Mouse (Mus musculus): ENCODE measurements around the gene Tnfrsf25. TPM values are rescaled to one million over a fixed set of nuclear protein-coding genes. Genes with fewer than 3 reads are reported as not detected.

Tnfrsf25 gene
- polyA plus RNA-seq, 1 experiment from 2014 or later: 0.54 TPM

DNA sequence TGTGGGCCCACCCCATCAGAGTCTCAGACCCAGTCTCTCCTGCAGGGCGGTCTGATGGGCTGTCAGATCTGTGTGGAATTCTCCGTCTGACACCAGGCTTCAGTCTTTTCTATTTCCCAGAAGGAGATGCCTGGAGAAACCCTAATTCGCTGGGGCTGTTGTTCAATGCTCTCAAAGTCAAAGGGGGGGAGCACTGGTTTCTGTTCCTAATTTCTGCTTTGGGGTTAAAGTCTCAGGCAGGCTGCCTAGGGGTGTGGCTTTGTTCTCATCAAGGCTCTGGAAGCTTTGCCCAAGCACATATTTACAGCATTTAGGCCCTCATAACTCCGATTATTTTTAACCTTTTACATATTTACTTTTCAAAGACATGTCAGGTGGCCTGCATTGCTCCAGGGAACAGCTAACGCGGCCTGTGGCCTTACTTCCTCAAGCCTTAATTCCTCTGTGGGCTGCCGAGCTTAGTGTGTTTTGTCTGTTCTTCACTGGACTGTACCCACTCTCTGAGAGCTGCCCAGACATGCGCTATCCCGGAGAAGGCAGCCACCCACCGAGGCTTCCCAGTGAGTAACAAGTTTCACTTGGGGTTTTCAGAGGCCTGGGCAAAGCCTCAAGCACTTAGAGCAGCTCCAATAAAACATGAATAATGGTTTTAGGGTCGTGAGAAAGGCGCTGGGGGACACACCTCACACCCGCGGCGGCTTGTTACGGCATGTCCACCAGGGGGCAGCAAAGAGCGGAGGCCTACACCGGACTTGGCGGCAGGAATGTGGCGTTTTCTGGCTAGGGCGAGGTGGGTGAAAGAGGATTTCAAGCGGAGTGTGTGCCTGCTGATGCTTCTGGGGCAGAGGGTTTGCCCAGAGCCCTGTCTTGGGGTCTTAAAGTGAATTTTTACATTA is 49.5 kb downstream of the Tnfrsf25 start:
- 21% methylated on average over 22 of the region's 22 CpGs for WGBS
- 0 out of 2 replicates have a peak, but pooled peaks have one; percentile 34 for ATAC-seq (ENCODE audit: low read depth)
- H3K9ac ChIP-seq (replicated peaks; ENCODE audit: low read depth, low read length): no peak overlapping the region
- H3K27ac ChIP-seq (ENCODE audit: low read depth, low read length): no peak overlapping the region
- H3K4me2 ChIP-seq (ENCODE audit: low read depth, low read length): no peak overlapping the region
- H3K27me3 ChIP-seq (ENCODE audit: control insufficient read depth, insufficient read depth, low read length): peaks cover 14% of the 10 kb centered on the region
- no peaks in the 10 kb centered on the region for H3K9me3 ChIP-seq (ENCODE audit: control insufficient read depth, low read length)
- H3K36me3 ChIP-seq (ENCODE audit: control insufficient read depth, insufficient read depth, low read length): no peaks in the 10 kb centered on the region
- no peaks in the 10 kb centered on the region for H3K4me1 ChIP-seq (ENCODE audit: control insufficient read depth, insufficient read depth, low read length)
- no peak overlapping the region for H3K4me3 ChIP-seq (ENCODE audit: low read depth, low read length)

DNA sequence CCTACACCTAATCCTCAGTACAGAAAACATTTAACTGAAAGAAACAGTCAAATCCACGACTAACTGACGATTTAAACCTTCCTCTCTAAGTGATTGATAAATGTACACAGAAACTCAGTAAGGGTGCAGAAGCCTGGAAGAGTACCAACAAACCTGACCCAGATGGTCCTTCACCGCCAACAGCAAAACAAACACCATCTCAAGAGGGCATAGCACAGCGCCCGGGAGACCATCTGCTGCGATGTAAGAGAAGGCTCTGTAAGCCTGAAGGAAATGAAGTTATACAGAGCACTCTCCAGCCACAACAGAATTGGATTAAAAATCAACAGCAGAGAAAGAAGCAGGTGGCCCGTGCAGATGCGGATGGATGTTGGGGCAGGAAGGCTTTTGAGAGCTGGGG is 52.3 kb downstream of the Tnfrsf25 start:
- WGBS: 51% methylated on average over 8 of the region's 8 CpGs
- Histone ChIP-seq H3K9me3 (ENCODE audit: control insufficient read depth, low read length) (no peaks in the 10 kb centered on the region), H3K4me3 (ENCODE audit: low read depth, low read length) (no peak overlapping the region), H3K9ac (replicated peaks; ENCODE audit: low read depth, low read length) (no peak overlapping the region), H3K4me2 (ENCODE audit: low read depth, low read length) (no peak overlapping the region), H3K4me1 (ENCODE audit: control insufficient read depth, insufficient read depth, low read length) (no peaks in the 10 kb centered on the region), H3K27me3 (ENCODE audit: control insufficient read depth, insufficient read depth, low read length) (no peaks in the 10 kb centered on the region), H3K36me3 (ENCODE audit: control insufficient read depth, insufficient read depth, low read length) (no peaks in the 10 kb centered on the region), H3K27ac (ENCODE audit: low read depth, low read length) (no peak overlapping the region)
- ATAC-seq (ENCODE audit: low read depth): no peak

DNA sequence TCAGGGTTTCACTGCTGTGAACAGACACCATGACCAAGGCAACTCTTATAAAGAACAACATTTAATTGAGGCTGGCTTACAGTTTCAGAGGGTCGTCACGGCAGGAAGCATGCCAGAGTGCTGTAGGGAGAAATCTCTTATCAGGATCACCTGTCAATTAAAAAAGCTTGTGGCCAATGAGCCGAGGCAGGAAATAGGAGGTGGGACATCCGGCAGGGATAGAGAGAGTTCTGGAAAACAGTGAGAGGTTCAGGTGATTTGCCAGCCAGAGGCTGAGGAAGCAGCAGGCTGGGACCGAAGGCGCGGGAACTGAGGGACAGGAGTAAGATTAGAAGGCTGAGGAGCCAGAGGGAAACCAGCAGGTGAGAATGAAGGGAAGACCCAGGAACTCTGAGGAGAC is 53.4 kb downstream of the Tnfrsf25 start:
- no peak overlapping the region for H3K4me3 ChIP-seq (ENCODE audit: low read depth, low read length)
- no peak overlapping the region for H3K9ac ChIP-seq (replicated peaks; ENCODE audit: low read depth, low read length)
- H3K4me1 ChIP-seq (ENCODE audit: control insufficient read depth, insufficient read depth, low read length): no peaks in the 10 kb centered on the region
- H3K36me3 ChIP-seq (ENCODE audit: control insufficient read depth, insufficient read depth, low read length): no peaks in the 10 kb centered on the region
- H3K27ac ChIP-seq (ENCODE audit: low read depth, low read length): no peak overlapping the region
- H3K4me2 ChIP-seq (ENCODE audit: low read depth, low read length): no peak overlapping the region
- no peaks in the 10 kb centered on the region for H3K9me3 ChIP-seq (ENCODE audit: control insufficient read depth, low read length)
- H3K27me3 ChIP-seq (ENCODE audit: control insufficient read depth, insufficient read depth, low read length): peaks cover 3% of the 10 kb centered on the region; the same call in 1 of the 2 replicates
- no peak for ATAC-seq (ENCODE audit: low read depth)
- 85% methylated on average over 7 of the region's 7 CpGs for WGBS

Other genes with a start within 250 kb of the Tnfrsf25 start
- 82.4 and 87.0 TPM in 2 replicates for gene Dnajc11, start 182.2 kb upstream of the Tnfrsf25 start, polyA plus RNA-seq (2014; fragmentation: Nextera tagmentation; extraction: Ambion mirVana)
- gene Thap3, start 126.9 kb upstream of the Tnfrsf25 start, polyA plus RNA-seq (2014; fragmentation: Nextera tagmentation; extraction: Ambion mirVana): 20.1 and 30.3 TPM in 2 replicates
- 15.1 and 22.1 TPM in 2 replicates for gene Phf13, start 119.7 kb upstream of the Tnfrsf25 start, polyA plus RNA-seq (2014; fragmentation: Nextera tagmentation; extraction: Ambion mirVana)
- 2.1 and 3.0 TPM in 2 replicates for gene Klhl21, start 107.1 kb upstream of the Tnfrsf25 start, polyA plus RNA-seq (2014; fragmentation: Nextera tagmentation; extraction: Ambion mirVana)
- 16.2 and 20.7 TPM in 2 replicates for gene Zbtb48, start 88.3 kb upstream of the Tnfrsf25 start, polyA plus RNA-seq (2014; fragmentation: Nextera tagmentation; extraction: Ambion mirVana)
- 1.4 and 2.1 TPM in 2 replicates for gene Tas1r1, start 77.4 kb upstream of the Tnfrsf25 start, polyA plus RNA-seq (2014; fragmentation: Nextera tagmentation; extraction: Ambion mirVana)
- 26.1 and 29.8 TPM in 2 replicates for gene Nol9, start 76.6 kb upstream of the Tnfrsf25 start, polyA plus RNA-seq (2014; fragmentation: Nextera tagmentation; extraction: Ambion mirVana)
- gene Plekhg5, start 43.4 kb upstream of the Tnfrsf25 start, polyA plus RNA-seq (2014; fragmentation: Nextera tagmentation; extraction: Ambion mirVana): 9.6 and 11.7 TPM in 2 replicates
- gene Espn, start 36.4 kb downstream of the Tnfrsf25 start, polyA plus RNA-seq (2014; fragmentation: Nextera tagmentation; extraction: Ambion mirVana): 0.52 and 0.64 TPM in 2 replicates
- not detected in 2 replicates for gene Hes2, start 42.9 kb downstream of the Tnfrsf25 start, polyA plus RNA-seq (2014; fragmentation: Nextera tagmentation; extraction: Ambion mirVana)
- 332 and 348 TPM in 2 replicates for gene Acot7, start 62.2 kb downstream of the Tnfrsf25 start, polyA plus RNA-seq (2014; fragmentation: Nextera tagmentation; extraction: Ambion mirVana)
- gene Gpr153, start 158.3 kb downstream of the Tnfrsf25 start, polyA plus RNA-seq (2014; fragmentation: Nextera tagmentation; extraction: Ambion mirVana): 18.5 and 19.3 TPM in 2 replicates
- gene Hes3, start 175.7 kb downstream of the Tnfrsf25 start, polyA plus RNA-seq (2014; fragmentation: Nextera tagmentation; extraction: Ambion mirVana): 0.36 and 0.68 TPM in 2 replicates
- 16.6 and 24.9 TPM in 2 replicates for gene Icmt, start 181.3 kb downstream of the Tnfrsf25 start, polyA plus RNA-seq (2014; fragmentation: Nextera tagmentation; extraction: Ambion mirVana)
- 5.9 and 8.4 TPM in 2 replicates for gene Rnf207, start 203.1 kb downstream of the Tnfrsf25 start, polyA plus RNA-seq (2014; fragmentation: Nextera tagmentation; extraction: Ambion mirVana)
- 150 and 173 TPM in 2 replicates for gene Rpl22, start 209.8 kb downstream of the Tnfrsf25 start, polyA plus RNA-seq (2014; fragmentation: Nextera tagmentation; extraction: Ambion mirVana)
- gene Chd5, start 222.7 kb downstream of the Tnfrsf25 start, polyA plus RNA-seq (2014; fragmentation: Nextera tagmentation; extraction: Ambion mirVana): 38.4 and 48.5 TPM in 2 replicates

Data from neural tube, embryonic 14.5 days (tissue).